Mouse (Mus musculus) intestine, embryonic 15.5 days (tissue): ENCODE data around the gene Spaca5. TPM values are rescaled to one million over a fixed set of nuclear protein-coding genes. Genes with fewer than 3 reads are reported as not detected.

Experiments used
- ATAC-seq: fragments of 200-750 bp; cut with Nextera tagmentation; 2 replicates; pipeline ENCODE4 v1.8.0; 2017; ENCODE audit warnings: moderate TSS enrichment, moderate library complexity
- H3K27ac ChIP-seq: fragments of 300-500 bp; sonication (generic); 2 replicates; pipeline ENCODE4 v1.5.1; 2015; ENCODE audit warnings: mild to moderate bottlenecking, inconsistent platforms
- H3K27me3 ChIP-seq: fragments of 300-500 bp; sonication (generic); replicated peaks from 2 replicates; pipeline ENCODE4 v1.6.1; 2015; ENCODE audit warnings: inconsistent platforms
- H3K36me3 ChIP-seq: fragments of 300-500 bp; sonication (generic); 2 replicates; pipeline ENCODE4 v1.6.1; 2015; ENCODE audit warnings: inconsistent platforms
- H3K4me1 ChIP-seq: fragments of 300-500 bp; sonication (generic); replicated peaks from 2 replicates; pipeline ENCODE4 v1.6.1; 2015; ENCODE audit warnings: inconsistent platforms
- H3K4me2 ChIP-seq: fragments of 300-500 bp; sonication (generic); replicated peaks from 2 replicates; pipeline ENCODE4 v1.6.1; 2015; ENCODE audit warnings: mild to moderate bottlenecking, inconsistent platforms
- H3K4me3 ChIP-seq: fragments of 300-500 bp; sonication (generic); replicated peaks from 2 replicates; pipeline ENCODE4 v1.5.1; 2015; ENCODE audit warnings: inconsistent platforms
- H3K9ac ChIP-seq: fragments of 300-500 bp; sonication (generic); 2 replicates; pipeline ENCODE4 v1.6.1; 2015; ENCODE audit warnings: inconsistent platforms
- H3K9me3 ChIP-seq: fragments of 300-500 bp; sonication (generic); 2 replicates; pipeline ENCODE4 v1.6.1; 2016; ENCODE audit warnings: inconsistent platforms
- WGBS: fragments of 180-500 bp; shearing (Covaris S2); methylation state at CpG from one replicate; pipeline ENCODE4 v1.1.7; 2015; 5-methylcytosine and 5-hydroxymethylcytosine counted together
- polyA plus RNA-seq: library from polyadenylated mRNA; unstranded; fragments of >200 nt; fragmentation: Nextera tagmentation; extraction: Ambion mirVana; gene quantifications from 2 replicates; pipeline ENCODE4 v1.2.1, GENCODE M21; 2015

Spaca5 gene
- polyA plus RNA-seq, result not detected in 2 replicates

GRCm38 (mm10) chrX:21068106-21068505 lies at the start of gene Spaca5:
Gene Spaca5, plus strand, starts transcription at chrX:21068406.
- H3K4me3 ChIP-seq, result no peak within 1 kb of the TSS
- H3K36me3 ChIP-seq, result no peaks in the 10 kb centered on the region
- no peaks in the 10 kb centered on the region for H3K27me3 ChIP-seq
- H3K4me1 ChIP-seq, result no peaks in the 10 kb centered on the region
- no peak for ATAC-seq
- H3K27ac ChIP-seq, result no peak within 1 kb of the TSS
- H3K4me2 ChIP-seq, result no peak within 1 kb of the TSS
- H3K9ac ChIP-seq, result no peak within 1 kb of the TSS
- H3K9me3 ChIP-seq, result no peaks in the 10 kb centered on the region

- H3K36me3 ChIP-seq, result no peaks in the 10 kb centered on the region
- H3K9me3 ChIP-seq, result no peaks in the 10 kb centered on the region
- peak overlapping the region; percentile 43 for H3K4me2 ChIP-seq
- peak overlapping the region; percentile 45 for H3K4me3 ChIP-seq
- no peaks in the 10 kb centered on the region for H3K27me3 ChIP-seq
- peak; percentile 61 for ATAC-seq
- H3K27ac ChIP-seq, result no peak overlapping the region
- no peaks in the 10 kb centered on the region for H3K4me1 ChIP-seq
- 28% methylated on average over 9 of the region's 9 CpGs for WGBS
- peak overlapping the region; percentile 30; the same call in 1 of the 2 replicates for H3K9ac ChIP-seq
Observed at GRCm38 (mm10) chrX:21061460-21061859, 6.7 kb upstream of the Spaca5 start.

GRCm38 (mm10) chrX:21061866-21062543 lies 6.2 kb upstream of the Spaca5 start, which contains the start of gene Zfp182:
Gene Zfp182, minus strand, starts transcription at chrX:21062316.
- H3K27ac ChIP-seq, result no peak within 1 kb of the TSS
- H3K4me1 ChIP-seq, result no peaks in the 10 kb centered on the region
- H3K9me3 ChIP-seq, result no peaks in the 10 kb centered on the region
- H3K4me3 ChIP-seq, result peak within 1 kb of the TSS; percentile 45
- no peaks in the 10 kb centered on the region for H3K36me3 ChIP-seq
- H3K4me2 ChIP-seq, result peak within 1 kb of the TSS; percentile 43
- no peaks in the 10 kb centered on the region for H3K27me3 ChIP-seq
- ATAC-seq, result peak; percentile 95
- whole genome bisulfite sequencing, result 19% methylated on average over 25 of the region's 25 CpGs
- H3K9ac ChIP-seq, result peak within 1 kb of the TSS; percentile 30; the same call in 1 of the 2 replicates

- ATAC-seq, result 0 out of 2 replicates have a peak, but pooled peaks have one; percentile 25
Observed at GRCm38 (mm10) chrX:21062544-21062890, 5.7 kb upstream of the Spaca5 start.

GRCm38 (mm10) chrX:21088645-21088982 lies 20.4 kb downstream of the Spaca5 start:
- no peaks in the 10 kb centered on the region for H3K9me3 ChIP-seq
- no peak overlapping the region for H3K9ac ChIP-seq
- no peaks in the 10 kb centered on the region for H3K27me3 ChIP-seq
- no peaks in the 10 kb centered on the region for H3K4me1 ChIP-seq
- H3K4me3 ChIP-seq, result peak overlapping the region; percentile 39
- no peak overlapping the region for H3K27ac ChIP-seq
- peak overlapping the region; percentile 57 for H3K4me2 ChIP-seq
- WGBS, result 32% methylated on average over 6 of the region's 6 CpGs
- no peaks in the 10 kb centered on the region for H3K36me3 ChIP-seq
- peak; percentile 25; the same call in 1 of the 2 replicates for ATAC-seq

More at GRCm38 (mm10) chrX:21062544-21062890, 5.7 kb upstream of the Spaca5 start:
- WGBS, result 75% methylated on average over 3 of the region's 3 CpGs
- Histone ChIP-seq H3K36me3 (no peaks in the 10 kb centered on the region), H3K4me1 (no peaks in the 10 kb centered on the region), H3K27ac (no peak overlapping the region), H3K9me3 (no peaks in the 10 kb centered on the region), H3K4me2 (peak overlapping the region; percentile 43), H3K9ac (no peak overlapping the region), H3K4me3 (0 out of 2 replicates have a peak overlapping the region, but pooled peaks have one; percentile 45), H3K27me3 (no peaks in the 10 kb centered on the region)

- Histone ChIP-seq H3K27ac (peak within 1 kb of the TSS; percentile 32; the same call in 1 of the 2 replicates), H3K9me3 (no peaks in the 10 kb centered on the region), H3K4me2 (peak within 1 kb of the TSS; percentile 57), H3K4me1 (no peaks in the 10 kb centered on the region), H3K9ac (no peak within 1 kb of the TSS), H3K27me3 (no peaks in the 10 kb centered on the region), H3K36me3 (no peaks in the 10 kb centered on the region), H3K4me3 (peak within 1 kb of the TSS; percentile 39)
- 19% methylated on average over 27 of the region's 27 CpGs for whole genome bisulfite sequencing
- peak; percentile 84 for ATAC-seq
Observed at GRCm38 (mm10) chrX:21088983-21089866, 21.0 kb downstream of the Spaca5 start, which contains the start of gene Zfp300. Gene Zfp300, minus strand, starts transcription at chrX:21089527.

- Histone ChIP-seq H3K9ac (no peak overlapping the region), H3K36me3 (no peaks in the 10 kb centered on the region), H3K4me3 (peak overlapping the region; percentile 39), H3K27me3 (no peaks in the 10 kb centered on the region), H3K4me2 (peak overlapping the region; percentile 57), H3K4me1 (no peaks in the 10 kb centered on the region), H3K27ac (no peak overlapping the region), H3K9me3 (no peaks in the 10 kb centered on the region)
- WGBS, result 51% methylated on average over 7 of the region's 7 CpGs
- ATAC-seq, result peak; percentile 15; the same call in 1 of the 2 replicates
Observed at GRCm38 (mm10) chrX:21089867-21090239, 21.6 kb downstream of the Spaca5 start.

GRCm38 (mm10) chrX:21115520-21115919 lies 47.3 kb downstream of the Spaca5 start, which contains the start of gene Ssxa1:
Gene Ssxa1, plus strand, starts transcription at chrX:21115820.
- no peak for ATAC-seq
- Histone ChIP-seq H3K9ac (no peak within 1 kb of the TSS), H3K27ac (no peak within 1 kb of the TSS), H3K4me3 (no peak within 1 kb of the TSS), H3K9me3 (no peaks in the 10 kb centered on the region), H3K27me3 (no peaks in the 10 kb centered on the region), H3K4me1 (no peaks in the 10 kb centered on the region), H3K4me2 (no peak within 1 kb of the TSS), H3K36me3 (no peaks in the 10 kb centered on the region)
- 80% methylated on average over 4 of the region's 4 CpGs for WGBS

Other genes starting within 250 kb of the Spaca5 start
- gene Timp1, start 198.2 kb upstream of the Spaca5 start, polyA plus RNA-seq, result 18.2 and 20.0 TPM in 2 replicates
- 2.5 and 2.6 TPM in 2 replicates for gene Syn1, start 147.4 kb upstream of the Spaca5 start, polyA plus RNA-seq
- 5.2 and 7.5 TPM in 2 replicates for gene Cfp, start 136.9 kb upstream of the Spaca5 start, polyA plus RNA-seq
- gene Elk1, start 117.8 kb upstream of the Spaca5 start, polyA plus RNA-seq, result 8.5 and 8.6 TPM in 2 replicates
- 62.9 and 64.7 TPM in 2 replicates for gene Uxt, start 106.4 kb upstream of the Spaca5 start, polyA plus RNA-seq
- 4.7 and 4.9 TPM in 2 replicates for gene Zfp182, start 6.1 kb upstream of the Spaca5 start, polyA plus RNA-seq
- 0.77 and 1.7 TPM in 2 replicates for gene Zfp300, start 21.1 kb downstream of the Spaca5 start, polyA plus RNA-seq
- gene Ssxa1, start 47.4 kb downstream of the Spaca5 start, polyA plus RNA-seq, result not detected in 2 replicates
- not detected in 2 replicates for gene Gm21876, start 107.2 kb downstream of the Spaca5 start, polyA plus RNA-seq